Mouse (Mus musculus): ENCODE measurements around the gene Sarnp. TPM values are rescaled to one million over a fixed set of nuclear protein-coding genes. Genes with fewer than 3 reads are reported as not detected.

Sarnp gene
- 60.7 and 62.6 TPM in 2 replicates for total RNA-seq (2021)
- long read RNA-seq, experiment 1, transcript Sarnp-201 (11 exons, 918 nt), result major isoform, 114 of 194 reads
- long read RNA-seq, experiment 1, partial matches to known transcripts, result 15 of 194 reads
- long read RNA-seq, experiment 1, other reads (novel, unspliced or antisense), result 65 of 194 reads
- long read RNA-seq, experiment 2, transcript Sarnp-201 (11 exons, 918 nt), result major isoform, 82 of 148 reads
- long read RNA-seq, experiment 2, partial matches to known transcripts, result 15 of 148 reads
- long read RNA-seq, experiment 2, other reads (novel, unspliced or antisense), result 51 of 148 reads

DNA sequence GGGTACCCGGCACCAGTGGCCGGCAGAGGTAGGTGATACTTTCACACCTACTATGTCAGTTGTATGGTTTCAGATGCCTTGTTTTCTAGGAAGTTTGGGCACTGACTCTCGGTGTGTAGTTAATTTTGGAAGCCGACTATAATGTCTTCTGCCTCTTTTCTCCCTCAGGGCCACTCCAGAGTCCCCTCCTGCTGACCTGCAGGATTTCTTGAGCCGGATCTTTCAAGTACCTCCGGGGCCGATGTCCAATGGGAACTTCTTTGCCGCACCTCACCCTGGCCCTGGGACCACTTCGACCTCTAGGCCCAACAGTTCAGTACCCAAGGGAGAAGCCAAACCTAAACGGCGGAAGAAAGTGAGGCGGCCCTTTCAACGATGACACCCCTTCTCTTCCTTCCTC lies at the start of gene Sarnp:
Gene Sarnp, plus strand, starts transcription at position 301 of the 400 bp plus-strand sequence.
- DNase-seq, result no peak

DNA sequence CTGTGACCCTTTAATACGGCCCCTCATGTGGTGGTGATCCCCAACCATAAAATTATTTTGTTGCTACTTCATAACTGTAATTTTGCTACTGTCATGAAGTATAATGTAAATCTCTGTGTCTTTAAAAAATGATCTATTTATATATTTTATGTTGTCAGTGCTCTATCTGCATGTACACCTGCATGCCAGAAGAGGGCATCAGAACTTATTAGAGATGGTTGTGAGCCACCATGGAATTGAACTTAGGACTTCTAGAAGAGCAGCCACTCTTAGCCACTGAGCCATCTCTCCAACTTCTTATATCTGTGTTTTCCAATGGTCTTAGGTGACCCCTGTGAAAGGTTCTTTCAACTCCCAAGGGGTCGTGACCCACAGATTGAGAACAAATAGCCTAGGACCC lies 44.2 kb upstream of the Sarnp start:
- DNase-seq, result no peak

DNA sequence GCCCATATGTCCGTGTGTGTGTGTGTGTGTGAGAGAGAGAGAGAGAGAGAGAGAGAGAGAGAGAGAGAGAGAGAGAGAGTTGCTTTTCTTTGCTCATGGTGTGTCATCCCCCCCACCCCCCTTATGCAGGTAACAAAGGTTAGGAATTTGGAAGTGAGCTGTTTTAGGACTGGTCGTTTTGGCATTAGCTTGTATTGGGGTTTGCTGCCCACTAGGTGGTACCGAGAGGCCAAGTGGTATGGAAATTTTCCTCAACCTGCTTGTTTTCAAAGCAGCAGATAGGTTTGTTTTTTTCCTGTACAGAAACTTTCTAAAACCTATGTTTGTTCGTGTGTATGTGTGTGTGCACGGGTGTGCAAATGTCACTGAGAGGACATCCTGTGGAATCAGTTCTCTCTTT lies 43.4 kb upstream of the Sarnp start:
- no peak for DNase-seq

- no peak for DNase-seq
These were observed 38.7 kb upstream of the Sarnp start for GRCm38 (mm10) chr10:128778441-128778840.

GRCm38 (mm10) chr10:128779011-128779795 lies 37.9 kb upstream of the Sarnp start:
- DNase-seq, result peak; percentile 87

DNA sequence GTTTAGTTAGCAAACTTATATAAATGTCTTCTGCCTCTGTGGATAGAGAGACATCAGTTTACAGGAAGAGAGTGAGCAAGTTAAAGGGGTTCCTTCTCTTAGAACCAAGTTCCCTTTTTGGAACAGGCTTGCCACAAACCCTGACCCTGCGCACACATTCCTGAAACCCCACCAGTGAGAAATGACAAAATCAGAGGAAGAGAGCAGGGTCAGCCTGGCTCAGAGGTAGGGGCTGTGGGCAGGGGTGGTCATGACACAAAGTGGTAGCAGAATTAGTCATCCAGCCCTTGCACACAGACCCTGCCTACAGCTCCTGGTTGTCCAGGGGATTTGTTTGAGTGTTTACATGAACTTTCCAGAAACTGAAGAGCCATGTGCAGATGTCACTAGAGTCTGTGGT lies 36.9 kb upstream of the Sarnp start:
- no peak for DNase-seq

DNA sequence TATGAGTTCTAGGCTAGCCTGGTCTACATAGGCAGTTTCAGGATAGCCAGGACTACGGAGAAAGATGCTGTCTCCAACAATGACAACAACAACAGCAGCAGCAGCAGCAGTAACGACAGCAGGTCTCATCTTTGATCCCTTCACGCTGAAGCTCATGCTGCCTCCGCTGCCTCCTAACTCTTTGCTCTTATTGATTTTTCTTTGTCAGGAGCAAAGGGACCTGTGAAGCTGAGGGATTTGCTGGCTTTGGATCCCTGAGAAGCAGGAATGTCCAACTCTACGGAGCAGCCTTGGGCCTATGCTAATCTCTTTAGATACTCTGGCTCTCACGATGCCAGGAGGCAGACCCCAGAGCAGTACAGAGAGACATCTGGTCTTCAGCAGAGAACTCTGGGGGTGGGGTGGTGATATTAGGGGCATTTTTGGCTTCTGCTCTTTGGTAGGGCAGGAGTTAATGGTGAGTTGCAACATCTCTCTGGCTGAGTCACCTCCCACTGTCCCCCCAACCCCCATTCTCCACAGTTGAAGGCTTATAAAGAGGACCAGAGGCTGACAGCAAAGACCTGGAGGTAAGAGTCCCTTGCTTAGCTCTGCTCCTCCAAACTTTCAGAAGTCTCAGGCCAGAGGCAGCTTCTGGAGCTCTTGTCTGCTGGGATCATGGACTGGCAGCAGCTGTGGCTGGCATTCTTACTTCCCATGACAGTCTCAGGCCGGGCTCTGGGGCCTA lies 26.6 kb upstream of the Sarnp start, which contains the start of gene Mmp19:
Gene Mmp19, plus strand, starts transcription at position 513 of the 727 bp plus-strand sequence.
- DNase-seq, result peak; percentile 74

GRCm38 (mm10) chr10:128792041-128792440 lies 25.1 kb upstream of the Sarnp start:
- no peak for DNase-seq

DNA sequence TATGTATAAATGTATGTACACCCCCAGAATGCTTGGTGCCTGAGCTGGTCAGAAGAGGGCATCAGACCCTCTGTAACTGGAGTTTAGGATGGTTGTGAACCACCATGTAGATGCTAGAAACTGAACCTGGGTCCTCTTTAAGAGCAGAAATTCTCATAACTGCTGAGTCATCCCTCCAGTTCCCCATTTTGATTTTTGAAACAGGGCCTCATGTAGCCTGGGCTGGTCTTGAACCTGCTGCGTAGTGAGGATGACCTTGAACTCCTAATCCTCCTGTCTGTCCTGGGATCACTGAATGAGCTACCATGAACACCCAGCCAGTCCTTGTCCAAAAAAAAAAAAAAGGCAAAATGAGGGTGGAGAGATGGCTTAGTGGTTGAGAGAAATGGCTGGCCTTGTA lies 23.9 kb upstream of the Sarnp start:
- DNase-seq, result no peak

- no peak for DNase-seq
These were observed 22.7 kb upstream of the Sarnp start for GRCm38 (mm10) chr10:128794391-128794790.

DNA sequence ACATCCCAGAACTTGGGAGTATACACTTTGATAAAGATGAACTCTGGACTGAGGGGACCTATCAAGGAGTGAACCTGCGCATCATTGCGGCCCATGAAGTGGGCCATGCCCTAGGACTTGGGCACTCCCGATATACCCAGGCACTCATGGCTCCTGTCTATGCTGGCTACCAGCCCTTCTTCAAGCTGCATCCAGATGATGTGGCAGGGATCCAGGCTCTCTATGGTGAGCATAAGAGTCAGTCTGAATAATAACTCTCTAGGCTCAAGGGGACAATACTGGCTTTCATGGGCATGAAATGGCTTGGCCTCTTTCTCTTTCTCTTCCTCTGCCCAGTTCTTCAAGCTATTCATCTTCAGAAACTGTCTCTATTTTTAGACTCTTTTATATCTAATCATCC lies 21.6 kb upstream of the Sarnp start:
- no peak for DNase-seq

DNA sequence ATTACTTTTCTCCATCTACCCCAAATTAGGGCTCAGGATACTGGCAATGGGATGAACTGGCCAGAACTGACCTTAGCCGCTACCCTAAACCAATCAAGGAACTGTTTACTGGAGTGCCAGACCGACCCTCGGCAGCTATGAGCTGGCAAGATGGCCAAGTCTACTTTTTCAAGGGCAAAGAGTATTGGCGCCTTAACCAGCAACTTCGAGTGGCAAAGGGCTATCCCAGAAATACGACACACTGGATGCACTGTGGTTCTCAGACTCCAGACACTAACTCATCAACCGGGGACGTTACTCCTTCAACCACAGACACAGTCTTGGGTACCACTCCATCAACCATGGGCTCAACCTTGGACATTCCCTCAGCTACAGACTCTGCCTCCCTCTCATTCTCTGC lies 18.5 kb upstream of the Sarnp start:
- DNase-seq, result no peak

DNA sequence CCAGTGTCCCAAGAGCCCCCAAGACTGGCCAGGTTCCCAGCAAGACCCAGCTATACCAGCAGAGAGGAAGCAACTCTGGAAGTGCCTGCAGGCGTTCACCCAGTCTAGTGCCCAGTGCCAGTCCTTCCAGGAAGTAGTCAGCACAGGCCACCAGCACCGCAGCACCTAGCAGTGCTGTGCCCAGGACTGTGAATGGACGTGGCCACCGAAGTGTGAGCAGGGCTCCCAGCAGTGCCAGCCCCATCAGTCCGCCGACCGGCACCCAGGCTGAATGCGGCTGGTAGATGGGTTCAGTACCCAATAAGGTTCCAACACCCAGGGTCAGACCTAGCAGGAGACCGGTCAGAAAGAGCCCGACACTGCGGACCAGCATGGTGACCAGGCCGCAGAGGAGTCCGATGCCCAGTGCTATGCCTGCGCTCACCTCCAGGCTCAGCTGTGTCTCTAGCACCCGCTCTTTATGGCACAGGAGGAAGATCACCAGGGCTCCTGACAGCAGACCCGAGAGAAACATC lies 15.1 kb upstream of the Sarnp start:
- no peak for DNase-seq

GRCm38 (mm10) chr10:128802956-128803355 lies 14.2 kb upstream of the Sarnp start:
- DNase-seq, result no peak

- no peak for DNase-seq
These were observed 13.8 kb upstream of the Sarnp start for GRCm38 (mm10) chr10:128803361-128803760.

DNA sequence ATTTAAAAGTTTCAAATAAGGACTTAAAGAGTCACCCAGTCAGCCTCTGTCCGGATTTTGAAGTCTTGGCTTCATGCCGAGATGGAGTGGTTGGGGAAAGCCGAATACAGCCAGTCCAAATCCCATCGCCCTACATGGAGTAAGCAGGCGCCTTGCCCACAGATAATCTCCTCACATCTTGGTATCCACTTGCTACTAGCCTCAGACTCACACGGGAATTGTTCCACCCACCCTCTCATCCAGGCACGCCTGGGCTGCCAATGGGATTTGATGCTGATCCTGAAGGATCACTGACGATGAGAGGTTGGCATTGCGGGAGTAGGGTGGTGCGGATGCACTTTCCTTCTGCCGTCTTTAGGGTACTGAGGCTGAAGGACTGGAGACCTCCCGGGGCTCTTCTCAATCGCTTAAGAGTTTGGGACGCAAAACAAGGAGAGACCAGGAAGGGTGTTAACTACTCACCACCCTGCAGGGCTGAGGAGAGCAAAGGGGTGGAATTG lies 13.3 kb upstream of the Sarnp start, which contains the start of gene Dnajc14:
Gene Dnajc14, plus strand, starts transcription at position 292 of the 500 bp plus-strand sequence.
- DNase-seq, result peak; percentile 70

DNA sequence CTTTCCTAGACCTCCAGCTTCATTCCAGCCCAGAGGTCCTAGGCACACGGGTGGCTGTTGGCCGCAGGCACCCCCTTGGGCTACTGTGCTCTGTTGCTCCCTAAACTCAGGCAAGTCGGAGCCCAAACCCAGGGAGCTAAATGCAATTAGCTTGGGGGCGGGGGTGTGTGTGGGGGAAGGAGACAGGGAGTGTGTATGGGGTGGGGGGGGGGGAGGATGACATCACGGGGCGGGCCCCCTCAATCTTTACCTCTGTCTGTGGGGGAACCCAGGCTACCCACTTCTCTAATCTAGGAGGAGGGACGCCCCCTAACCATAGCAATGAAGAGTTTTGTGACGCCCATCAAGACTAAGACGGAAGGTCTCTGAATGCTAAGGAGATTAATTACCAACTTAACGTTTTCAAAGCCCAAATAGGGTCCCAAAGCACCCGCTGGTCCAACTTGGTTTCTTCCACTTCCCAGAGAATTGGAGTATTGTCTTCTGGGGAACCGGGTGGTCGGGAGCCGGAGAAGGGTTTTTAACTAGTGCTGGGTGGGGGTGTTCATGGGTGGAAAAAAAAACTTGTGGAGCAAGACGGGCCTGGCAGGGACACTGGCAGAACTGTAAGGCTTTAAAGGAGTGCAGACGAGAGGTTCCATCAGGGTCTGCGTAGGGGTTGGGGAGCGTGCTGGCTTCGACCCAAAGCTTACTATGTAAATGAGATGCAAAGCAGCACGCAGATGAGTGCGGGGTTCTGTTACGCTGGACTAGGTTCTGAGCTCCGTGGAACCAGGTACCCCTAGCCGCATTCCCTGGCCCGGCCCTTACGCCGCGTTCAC lies 12.7 kb upstream of the Sarnp start, which contains the start of gene Tmem198b:
Gene Tmem198b, minus strand, starts transcription at position 100 of the 821 bp plus-strand sequence.
- DNase-seq, result peak; percentile 79

DNA sequence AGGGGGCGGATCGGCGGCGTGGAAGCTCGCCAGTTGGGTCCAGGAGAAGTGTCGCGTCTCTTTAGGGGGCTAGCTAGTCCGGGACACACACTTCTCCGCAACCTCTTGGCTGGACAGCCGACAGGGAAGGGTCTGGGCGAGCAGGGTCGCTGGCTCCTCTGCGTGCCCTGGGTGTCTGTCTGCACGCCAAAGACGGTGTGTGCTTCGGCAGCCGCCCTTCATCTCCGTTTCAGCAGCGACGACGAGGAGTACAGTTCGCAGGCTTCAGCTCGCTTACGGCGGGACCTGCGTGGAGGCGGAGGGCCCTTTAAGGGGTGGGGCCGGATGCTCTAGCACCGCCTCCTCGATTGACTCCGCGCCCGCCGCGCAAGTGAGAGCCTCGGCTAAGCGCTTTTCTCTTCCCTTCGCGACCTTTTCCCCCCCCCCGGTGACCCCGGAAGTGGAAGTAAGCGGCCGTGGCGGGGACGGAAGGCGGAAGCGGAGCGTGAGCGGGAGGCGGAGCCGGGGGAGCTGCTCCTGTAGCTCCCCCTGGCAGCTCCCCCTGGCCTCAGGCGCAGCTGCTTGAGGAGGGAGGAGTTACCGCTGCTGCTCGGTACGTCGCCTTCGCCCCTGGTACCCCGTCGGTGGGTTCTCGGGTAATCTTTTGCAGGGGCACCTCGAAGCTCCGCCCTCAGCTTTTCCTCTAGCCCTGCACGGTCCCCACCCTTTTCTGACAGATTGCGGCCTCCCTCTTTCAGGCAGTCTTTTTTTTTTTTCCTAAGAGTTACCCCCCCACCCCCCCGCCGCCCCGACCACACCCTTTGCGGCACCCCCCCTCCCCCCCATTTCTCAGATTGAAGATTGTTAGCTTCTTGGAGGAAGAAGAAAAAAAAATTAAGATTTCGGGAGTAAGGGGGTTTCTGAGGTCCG lies 11.8 kb upstream of the Sarnp start:
- peak; percentile 99 for DNase-seq

DNA sequence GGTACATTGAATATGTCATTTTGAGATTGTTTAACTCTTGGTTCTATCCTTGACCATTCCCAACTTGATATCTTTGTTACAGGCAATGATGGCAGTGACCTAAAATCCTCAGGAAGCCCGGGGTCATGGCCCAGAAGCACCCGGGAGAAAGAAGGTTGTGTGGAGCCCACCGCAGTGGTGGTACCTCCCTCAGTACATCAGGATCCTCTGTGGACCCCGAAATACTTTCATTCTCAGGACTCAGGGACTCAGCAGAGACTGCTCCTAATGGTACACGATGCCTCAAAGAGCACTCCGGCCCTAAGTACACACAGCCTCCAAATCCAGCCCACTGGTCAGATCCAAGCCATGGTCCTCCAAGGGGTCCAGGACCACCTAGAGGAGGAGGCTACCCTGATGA lies 11.0 kb upstream of the Sarnp start:
- DNase-seq, result no peak

- no peak for DNase-seq
These were observed 10.1 kb upstream of the Sarnp start for GRCm38 (mm10) chr10:128807018-128807417.
